Mouse (Mus musculus): ENCODE data around the gene Csnk1g2.

The Csnk1g2 gene

GRCm38 (mm10) chr10:80622661-80623456, at the start of gene Csnk1g2:
Gene Csnk1g2 (plus strand): TSS chr10:80622838.
- peak; percentile 46 to 49 for DNase-seq

- DNase-seq, result no peak
Measured at GRCm38 (mm10) chr10:80573944-80574343, 48.7 kb upstream of the Csnk1g2 start.

GRCm38 (mm10) chr10:80574896-80575295, 47.7 kb upstream of the Csnk1g2 start:
- DNase-seq, result no peak

GRCm38 (mm10) chr10:80575925-80576324, 46.7 kb upstream of the Csnk1g2 start:
- DNase-seq, result no peak

- DNase-seq, result peak in 1 of 2 experiments; percentile 52
Measured at GRCm38 (mm10) chr10:80576351-80577194, 46.1 kb upstream of the Csnk1g2 start.

GRCm38 (mm10) chr10:80577195-80578130, 45.2 kb upstream of the Csnk1g2 start, which contains the start of gene Klf16:
Gene Klf16 (minus strand): TSS chr10:80577321.
- DNase-seq, result peak; percentile 97 to 98

- peak; percentile 74 to 85 for DNase-seq
Measured at GRCm38 (mm10) chr10:80578131-80578750, 44.4 kb upstream of the Csnk1g2 start.

- peak; percentile 70 to 80 for DNase-seq
Measured at GRCm38 (mm10) chr10:80578911-80579310, 43.7 kb upstream of the Csnk1g2 start.

GRCm38 (mm10) chr10:80583047-80583446, 39.6 kb upstream of the Csnk1g2 start:
- no peak for DNase-seq

GRCm38 (mm10) chr10:80584045-80584488, 38.6 kb upstream of the Csnk1g2 start:
- peak; percentile 77 to 78 for DNase-seq

GRCm38 (mm10) chr10:80584642-80585552, 37.7 kb upstream of the Csnk1g2 start:
- DNase-seq, result no peak

GRCm38 (mm10) chr10:80585581-80585980, 37.1 kb upstream of the Csnk1g2 start:
- DNase-seq, result no peak

- DNase-seq, result no peak
Measured at GRCm38 (mm10) chr10:80586407-80587304, 36.0 kb upstream of the Csnk1g2 start.

- peak; percentile 51 to 53 for DNase-seq
Measured at GRCm38 (mm10) chr10:80587305-80587657, 35.4 kb upstream of the Csnk1g2 start.

- no peak for DNase-seq
Measured at GRCm38 (mm10) chr10:80589127-80589878, 33.3 kb upstream of the Csnk1g2 start.

- DNase-seq, result peak; percentile 96
Measured at GRCm38 (mm10) chr10:80589879-80590854, 32.5 kb upstream of the Csnk1g2 start, which contains the start of gene Abhd17a. Gene Abhd17a (minus strand): TSS chr10:80590341.

- DNase-seq, result no peak
Measured at GRCm38 (mm10) chr10:80596318-80596717, 26.3 kb upstream of the Csnk1g2 start.

Measured in kidney, adult 8-10 months (tissue).